Mouse (Mus musculus) urinary bladder, postnatal 14 days (tissue): ENCODE data around the gene Bcl10.
"Not testable (repeated sequence)": the region's sequence is repeated elsewhere in the genome, so short reads cannot be mapped to it uniquely, and the experiment has no call there.

Source experiments
- DNase-seq: peaks from one replicate; pipeline ENCODE4 v3.0.0; 2021; ENCODE audit warnings: low spot score

The Bcl10 gene

DNA sequence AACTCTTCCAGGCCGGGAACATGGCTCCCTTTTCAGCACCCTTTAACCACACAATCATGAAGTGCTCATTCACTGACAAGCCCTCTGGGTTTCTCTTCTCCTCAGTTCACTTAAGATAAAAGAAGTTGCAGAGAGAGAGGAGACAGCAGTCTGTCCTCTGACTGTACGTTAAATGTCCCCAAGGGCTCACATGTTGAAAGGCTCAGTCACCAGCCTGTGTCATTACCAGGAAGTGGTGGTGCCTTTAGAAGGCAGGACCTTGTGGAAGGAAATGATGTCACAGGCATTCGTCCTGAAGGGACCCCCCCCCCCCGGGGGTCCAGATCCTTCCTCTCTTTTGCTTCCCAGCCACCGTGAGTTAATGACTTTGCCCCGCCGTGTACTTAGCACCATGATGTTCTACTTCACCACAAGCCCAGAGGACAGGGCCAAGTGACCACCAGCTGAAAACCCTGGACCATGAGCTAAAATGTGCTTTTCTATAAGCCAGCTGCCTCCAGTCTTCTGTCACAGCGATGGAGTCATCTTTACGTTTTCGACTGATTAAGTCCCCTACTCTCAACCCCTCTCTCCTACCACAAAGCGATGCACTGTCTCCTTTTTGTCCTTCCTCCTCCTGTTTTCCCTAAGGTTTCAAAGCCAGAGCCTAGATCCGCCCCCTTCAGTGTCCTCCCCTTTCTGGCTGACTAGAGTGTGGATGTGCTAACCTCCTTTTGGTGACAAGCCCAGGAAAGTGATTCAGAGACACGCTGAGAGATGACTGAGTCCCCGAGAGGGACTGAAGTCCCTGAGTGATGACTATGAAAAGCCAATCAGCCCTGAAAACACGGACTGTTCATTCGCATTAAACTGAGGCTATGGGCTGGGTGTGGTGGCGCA is 28.9 kb downstream of the Bcl10 start:
- no peak for DNase-seq

GRCm38 (mm10) chr3:145952945-145953344 is 30.3 kb downstream of the Bcl10 start:
- no peak for DNase-seq

- DNase-seq = no peak
Observed at GRCm38 (mm10) chr3:145953411-145953810, 30.8 kb downstream of the Bcl10 start.

DNA sequence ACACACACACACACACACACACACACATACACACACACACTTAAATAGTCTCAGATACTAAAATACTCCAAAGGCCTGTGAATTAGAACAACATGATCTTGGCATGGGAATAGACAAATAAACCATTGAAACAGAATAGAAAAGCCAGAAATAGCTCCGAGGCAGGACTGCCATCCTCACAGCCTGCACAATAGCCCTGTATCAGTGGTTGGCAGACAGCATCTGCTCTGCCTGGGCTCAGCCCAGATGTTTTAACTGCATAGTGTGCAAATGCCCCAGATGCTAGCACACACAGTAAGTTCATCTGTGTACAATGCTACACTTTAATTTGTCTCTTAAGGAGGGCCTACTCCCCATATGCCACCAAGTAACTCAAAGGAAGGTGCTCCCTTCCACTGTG is 37.2 kb downstream of the Bcl10 start:
- DNase-seq = no peak

DNA sequence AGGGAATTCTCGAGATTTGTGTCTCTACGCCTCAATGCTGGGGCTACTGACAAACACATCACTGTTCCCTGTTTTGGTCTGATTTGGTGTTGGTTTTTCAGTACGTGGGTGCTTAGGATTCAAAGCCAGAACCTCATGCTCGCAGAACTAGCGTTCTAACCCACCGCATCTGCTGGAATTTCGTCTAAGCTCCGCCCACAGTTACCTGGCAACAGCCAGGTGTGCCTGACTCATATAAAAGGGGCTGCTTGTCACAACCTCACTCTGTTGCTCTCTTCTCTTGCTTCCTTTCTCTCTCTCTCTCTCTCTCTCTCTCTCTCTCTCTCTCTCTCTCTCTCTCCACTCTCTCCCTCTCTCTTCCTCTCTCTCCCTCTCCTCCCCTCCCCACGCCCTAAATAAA is 39.8 kb downstream of the Bcl10 start:
- DNase-seq = no peak

DNA sequence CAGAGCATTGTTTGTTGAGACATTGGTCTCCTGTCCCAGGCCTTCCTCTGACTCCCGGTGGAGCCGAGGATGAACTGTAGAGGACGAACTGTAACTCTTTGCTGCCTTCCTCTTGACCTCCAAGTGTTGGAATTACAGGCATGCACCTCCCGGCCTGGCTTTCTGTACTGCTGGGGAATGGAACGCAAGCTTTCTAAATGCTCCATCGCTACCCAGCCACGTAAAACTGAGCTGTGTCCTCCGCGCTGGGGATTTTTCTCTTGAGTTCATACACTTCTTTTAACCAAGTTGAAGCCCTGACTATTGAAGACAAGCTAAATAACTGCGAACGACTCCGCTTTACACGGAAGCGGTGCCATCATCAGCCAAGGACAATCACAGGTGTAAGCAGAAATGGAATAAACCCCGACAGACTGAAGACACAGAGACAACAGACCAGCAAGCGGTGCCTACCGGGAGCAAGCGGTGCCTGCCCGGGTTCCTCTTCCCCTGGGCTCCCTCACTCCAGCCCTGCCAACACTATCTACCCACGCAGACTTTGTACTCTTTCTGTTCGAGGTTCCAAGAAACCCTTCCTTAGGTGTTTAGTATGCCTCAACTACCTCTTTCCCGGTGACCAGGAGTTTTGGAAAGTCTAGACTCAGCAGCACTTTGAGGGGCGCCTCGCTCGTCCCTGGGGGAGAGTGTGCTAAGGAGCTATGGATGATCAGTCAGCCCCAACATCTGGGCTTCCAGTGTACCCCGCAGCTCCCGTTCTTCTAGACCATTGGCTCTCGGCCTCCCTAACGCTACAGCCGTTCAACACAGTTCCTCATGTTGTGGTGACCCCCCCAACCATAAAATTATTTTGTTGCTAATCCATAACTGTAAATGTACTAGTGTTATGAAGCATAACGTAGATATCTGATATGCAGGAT is 40.8 kb downstream of the Bcl10 start:
- DNase-seq = no peak

DNA sequence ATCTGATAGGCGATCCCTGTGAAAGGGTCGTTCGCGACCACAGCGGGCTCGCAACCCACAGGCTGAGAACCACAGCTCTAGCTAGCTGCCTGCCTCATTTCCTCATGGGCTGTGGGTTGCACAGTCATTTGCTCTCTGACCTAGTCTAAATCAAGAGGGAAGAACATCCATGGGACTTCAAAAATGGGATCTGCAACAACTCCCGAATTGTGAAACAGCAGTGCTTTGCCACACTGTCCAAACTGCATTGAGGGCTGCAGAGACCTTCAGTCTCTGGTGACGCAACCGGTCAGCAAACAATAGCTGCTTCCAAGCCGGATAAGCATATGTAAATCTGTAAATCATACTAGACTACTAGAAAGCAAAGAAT is 41.4 kb downstream of the Bcl10 start:
- DNase-seq = peak; percentile 44

- DNase-seq = peak; percentile 88
Observed at GRCm38 (mm10) chr3:145964473-145964872, 41.9 kb downstream of the Bcl10 start.

DNA sequence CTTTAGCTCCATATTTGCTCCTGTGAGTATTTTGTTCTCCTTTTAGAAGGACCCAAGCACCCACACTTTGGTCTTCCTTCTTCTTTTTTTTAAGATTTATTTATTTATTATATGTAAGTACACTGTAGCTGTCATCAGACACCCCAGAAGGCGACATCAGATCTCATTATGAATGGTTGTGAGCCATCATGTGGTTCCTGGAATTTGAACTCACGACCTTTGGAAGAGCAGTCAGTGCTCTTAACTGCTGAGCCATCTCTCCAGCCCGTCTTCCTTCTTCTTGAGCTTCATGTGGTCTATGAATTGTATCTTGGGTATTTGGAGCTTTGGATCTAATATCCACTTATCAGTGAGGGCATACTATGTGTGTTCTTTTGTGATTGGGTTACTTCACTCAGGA is 43.0 kb downstream of the Bcl10 start:
- DNase-seq = not testable (repeated sequence)

GRCm38 (mm10) chr3:145966806-145967205 is 44.2 kb downstream of the Bcl10 start:
- DNase-seq = no peak

GRCm38 (mm10) chr3:145969031-145969501 is 46.5 kb downstream of the Bcl10 start:
- DNase-seq = no peak

DNA sequence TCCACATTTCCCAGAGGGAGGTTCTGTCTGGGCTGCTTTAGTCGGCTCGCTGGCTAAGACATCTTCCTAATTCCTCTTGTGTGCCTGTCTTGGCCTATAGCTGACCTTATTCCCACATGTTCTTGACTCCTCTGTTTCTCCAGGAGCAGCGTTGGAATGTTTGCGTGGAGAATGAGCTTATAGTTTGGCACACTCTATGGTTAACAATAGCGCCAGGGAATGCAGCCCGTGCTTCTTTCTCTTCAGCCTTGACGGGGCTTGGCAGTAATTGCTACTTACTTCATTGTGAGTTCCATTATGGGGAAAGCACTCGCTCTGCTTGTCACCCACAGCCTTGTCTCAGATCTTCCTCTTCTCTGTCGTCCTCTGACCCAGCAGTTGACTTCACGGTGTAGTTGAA is 48.9 kb downstream of the Bcl10 start:
- DNase-seq = no peak

- DNase-seq = no peak
Observed at GRCm38 (mm10) chr3:145974986-145975385, 52.4 kb downstream of the Bcl10 start.
